Mouse (Mus musculus) forebrain, embryonic 14.5 days (tissue): ENCODE measurements at regions not wholly inside any gene's neighbourhood (a gene's known extent, or its start where the extent isn't known, plus 50 kb on each side); places are given as distances from the start of the nearest gene placed in this dataset.
"Not testable (repeated sequence)": the region's sequence is repeated elsewhere in the genome, so short reads cannot be mapped to it uniquely, and the experiment has no call there.

ENCODE experiments used
- ATAC-seq: fragments of 200-750 bp; cut with Nextera tagmentation; 2 replicates; pipeline ENCODE4 v1.8.0; 2017; ENCODE audit warnings: mild to moderate bottlenecking, moderate library complexity
- DNase-seq: peaks from one replicate; pipeline ENCODE4 v3.0.0-alpha.2; 2015; ENCODE audit warnings: low spot score
- H3K27ac ChIP-seq: fragments of 300-500 bp; sonication (generic); 2 replicates; pipeline ENCODE4 v1.5.1; 2014; ENCODE audit warnings: low read depth, mild to moderate bottlenecking, control low read depth, low read length, moderate library complexity
- H3K27me3 ChIP-seq: fragments of 300-500 bp; sonication (generic); replicated peaks from 2 replicates; pipeline ENCODE4 v1.6.1; 2014; ENCODE audit warnings: low read length, control low read depth, mixed read lengths; ENCODE audit not compliant: control insufficient read depth, insufficient read depth
- H3K36me3 ChIP-seq: fragments of 300-500 bp; sonication (generic); 2 replicates; pipeline ENCODE4 v1.6.1; 2014; ENCODE audit warnings: low read length, control low read depth; ENCODE audit not compliant: control insufficient read depth, insufficient read depth
- H3K4me1 ChIP-seq: fragments of 300-500 bp; sonication (generic); 2 replicates; pipeline ENCODE4 v1.6.1; 2014; ENCODE audit warnings: antibody characterized with exemption, low read length, control low read depth; ENCODE audit not compliant: control insufficient read depth, insufficient read depth
- H3K4me2 ChIP-seq: fragments of 300-500 bp; sonication (generic); 2 replicates; pipeline ENCODE4 v1.6.1; 2014; ENCODE audit warnings: mild to moderate bottlenecking, control low read depth, low read length
- H3K4me3 ChIP-seq: fragments of 300-500 bp; sonication (generic); 2 replicates; pipeline ENCODE4 v1.5.1; 2014; ENCODE audit warnings: low read depth, low read length, control low read depth
- H3K9ac ChIP-seq: fragments of 300-500 bp; sonication (generic); 2 replicates; pipeline ENCODE4 v1.6.1; 2014; ENCODE audit warnings: mild to moderate bottlenecking, low read length, control low read depth, moderate library complexity
- H3K9me3 ChIP-seq: fragments of 300-500 bp; sonication (generic); replicated peaks from 2 replicates; pipeline ENCODE4 v1.6.1; 2016; ENCODE audit warnings: low read length, control low read depth, mixed read lengths; ENCODE audit not compliant: control insufficient read depth
- WGBS: fragments of 180-500 bp; shearing (Covaris S2); extraction: QIAGEN DNeasy Blood & Tissue Kit; methylation state at CpG from one replicate; pipeline ENCODE4 v1.1.7; 2014; 5-methylcytosine and 5-hydroxymethylcytosine counted together

- no peaks in the 10 kb centered on the region for H3K4me1 ChIP-seq
- no peak for ATAC-seq
- H3K9me3 ChIP-seq = no peaks in the 10 kb centered on the region
- DNase-seq = no peak
- H3K4me2 ChIP-seq = no peak overlapping the region
- no peaks in the 10 kb centered on the region for H3K36me3 ChIP-seq
- no peaks in the 10 kb centered on the region for H3K27me3 ChIP-seq
- WGBS = 70% methylated on average over 1 of the region's 1 CpGs
- H3K27ac ChIP-seq = no peak overlapping the region
- no peak overlapping the region for H3K4me3 ChIP-seq
- no peak overlapping the region for H3K9ac ChIP-seq
These were observed 152.7 kb downstream of the Amy2a5 start for GRCm38 (mm10) chr3:113105979-113106378.

- not testable (repeated sequence) for H3K9ac ChIP-seq, ATAC-seq, H3K4me1 ChIP-seq, H3K9me3 ChIP-seq, H3K4me3 ChIP-seq, H3K27ac ChIP-seq, DNase-seq, H3K4me2 ChIP-seq, H3K36me3 ChIP-seq, H3K27me3 ChIP-seq
- 88% methylated on average over 20 of the region's 21 CpGs for WGBS
These were observed 167.8 kb downstream of the Amy2a5 start for GRCm38 (mm10) chr3:113090850-113091249.

- no peak overlapping the region for H3K27ac ChIP-seq
- peak; percentile 75 for ATAC-seq
- peak; percentile 83 for DNase-seq
- no peaks in the 10 kb centered on the region for H3K9me3 ChIP-seq
- H3K36me3 ChIP-seq = no peaks in the 10 kb centered on the region
- no peak overlapping the region for H3K9ac ChIP-seq
- H3K4me2 ChIP-seq = no peak overlapping the region
- 0% methylated on average over 1 of the region's 1 CpGs for whole genome bisulfite sequencing
- no peaks in the 10 kb centered on the region for H3K27me3 ChIP-seq
- H3K4me1 ChIP-seq = no peaks in the 10 kb centered on the region
- H3K4me3 ChIP-seq = no peak overlapping the region
These were observed 177.9 kb downstream of the Amy2a5 start for GRCm38 (mm10) chr3:113080704-113081103.
